Mouse (Mus musculus) layer of hippocampus, adult 18-20 months (tissue): ENCODE results near the gene Ly6g5b. TPM values are rescaled to one million over a fixed set of nuclear protein-coding genes. Genes with fewer than 3 reads are reported as not detected.

Experiments
- DNase-seq, 2 experiments: peaks; one replicate each; pipeline ENCODE4 v3.0.0; 2022; ENCODE audit warnings: low spot score in 2 of 2
- total RNA-seq, 2 experiments: library from RNA; stranded (reverse); gene quantifications; 2 replicates each; pipeline ENCODE4 v1.2.3; 2021

Ly6g5b gene
- total RNA-seq, 2 experiments from 2014 or later, result 0.30 to 0.56 TPM

DNA sequence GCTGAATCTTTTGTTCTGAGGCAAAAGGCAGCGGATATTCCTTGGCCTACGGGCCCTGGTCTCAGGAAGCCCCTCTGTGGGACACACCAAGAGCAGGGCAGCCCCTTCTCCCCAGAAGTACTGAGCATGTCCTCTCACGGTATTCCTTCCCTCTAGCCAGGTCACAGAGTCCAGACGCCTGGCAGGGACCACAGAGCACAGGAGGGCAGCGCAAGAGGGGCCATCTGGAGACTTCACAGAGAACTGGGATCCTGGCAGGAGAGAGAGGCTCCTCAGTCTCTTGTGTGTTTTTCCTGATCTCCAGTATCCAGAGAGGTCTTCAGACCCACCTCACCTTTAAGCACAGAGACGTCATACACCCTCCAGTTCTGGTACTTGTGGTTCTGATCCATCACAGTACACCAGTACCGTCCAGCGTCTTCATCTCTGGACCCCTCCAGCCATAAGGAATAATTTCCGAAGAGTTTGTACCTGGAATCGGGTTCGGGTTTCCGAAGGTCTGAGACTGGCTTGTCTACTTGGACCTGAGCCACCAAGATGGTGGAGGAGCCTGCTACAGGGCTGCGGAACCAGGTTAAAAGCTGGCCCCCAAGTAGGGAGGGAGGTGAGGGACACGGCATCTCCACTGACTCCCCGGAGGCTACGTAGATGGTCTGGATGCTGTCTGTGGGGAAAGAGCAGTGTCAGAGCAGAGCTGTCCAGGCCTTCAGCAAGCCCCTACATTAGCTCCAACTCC, 32.2 kb downstream of the Ly6g5b start:
- DNase-seq, result no peak

DNA sequence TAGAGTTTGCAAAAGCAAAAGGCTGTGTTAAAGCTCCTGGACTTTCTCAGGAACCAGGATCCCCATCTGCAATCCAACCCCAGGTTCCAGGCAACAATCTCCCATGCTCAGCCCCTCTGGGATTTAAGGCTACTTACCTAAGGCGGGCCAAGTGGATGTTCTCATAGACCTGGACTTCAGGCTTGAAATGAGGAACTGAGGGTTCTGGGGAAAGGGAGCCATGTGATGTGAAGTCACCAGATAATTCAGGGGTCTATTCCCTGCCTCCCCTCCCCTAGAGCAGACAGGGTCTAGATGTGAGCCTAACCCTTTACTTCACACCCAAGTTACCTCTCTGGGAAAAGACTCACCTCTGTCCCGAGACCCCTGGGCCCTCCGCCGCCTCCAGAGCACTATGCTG, 34.5 kb downstream of the Ly6g5b start:
- no peak for DNase-seq

DNA sequence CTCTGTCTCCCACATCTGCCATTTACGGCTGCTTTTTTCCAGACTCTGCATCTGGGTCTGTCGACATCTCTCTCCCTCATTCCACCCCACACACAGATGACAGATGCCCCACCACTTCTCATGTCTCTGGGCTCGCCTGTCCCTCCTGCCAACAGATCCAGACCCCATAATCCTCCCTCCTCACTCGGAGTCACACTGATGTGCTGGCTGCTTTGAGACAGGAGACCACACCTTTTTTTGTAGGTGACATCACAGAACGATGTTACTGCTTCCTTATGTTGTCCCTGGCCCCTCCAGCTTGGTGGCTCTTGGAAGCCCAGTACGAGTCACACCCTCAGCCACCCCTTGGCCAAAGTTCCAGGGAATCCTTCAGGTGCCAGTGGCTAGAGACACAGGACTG, 35.0 kb downstream of the Ly6g5b start:
- no peak for DNase-seq

DNA sequence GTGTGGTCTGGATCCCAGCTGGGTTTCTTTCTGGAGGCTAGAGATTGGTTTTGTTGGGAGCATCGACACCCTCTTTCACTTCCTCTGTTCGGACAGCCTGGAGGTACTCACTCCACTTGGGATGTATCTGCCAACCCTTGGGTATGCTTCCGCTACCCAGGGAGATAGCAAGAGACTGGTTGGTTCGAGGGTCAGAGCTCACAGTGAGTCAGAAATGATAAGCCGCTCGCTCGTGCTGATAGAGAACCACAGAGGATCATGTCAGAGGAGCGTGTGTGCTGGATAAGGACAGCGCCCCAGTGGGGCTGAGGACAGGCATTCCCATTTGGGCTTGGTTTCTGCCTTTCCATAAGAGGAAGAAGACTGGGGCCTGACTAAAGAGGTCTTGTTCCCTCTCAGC, 35.5 kb downstream of the Ly6g5b start:
- no peak for DNase-seq

DNA sequence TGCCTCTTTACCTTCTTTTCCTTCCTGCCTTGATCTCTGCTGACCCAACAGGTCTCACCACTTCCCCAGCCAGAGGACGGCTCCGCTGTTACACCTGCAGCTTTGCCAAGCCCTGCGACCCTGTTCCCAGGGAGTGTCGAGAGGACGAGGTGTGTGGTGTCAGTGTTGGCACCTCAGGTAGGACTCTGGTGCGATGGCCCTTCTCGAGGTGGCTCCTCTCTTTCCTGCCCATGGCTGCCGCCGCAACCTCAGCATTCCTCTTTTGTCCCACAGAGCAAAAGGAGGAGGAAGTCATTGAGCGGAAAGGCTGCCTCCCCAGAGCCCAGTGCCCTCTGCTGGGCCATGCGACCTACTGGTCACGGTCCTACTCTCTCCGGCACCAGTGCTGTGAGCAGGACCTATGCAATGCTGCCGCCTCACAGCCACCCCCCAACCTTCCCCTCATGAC, 37.4 kb downstream of the Ly6g5b start, which contains the start of gene Ly6g6d:
Ly6g6d (minus strand) TSS at position 280 of the 448 bp plus-strand sequence.
- DNase-seq, result no peak

DNA sequence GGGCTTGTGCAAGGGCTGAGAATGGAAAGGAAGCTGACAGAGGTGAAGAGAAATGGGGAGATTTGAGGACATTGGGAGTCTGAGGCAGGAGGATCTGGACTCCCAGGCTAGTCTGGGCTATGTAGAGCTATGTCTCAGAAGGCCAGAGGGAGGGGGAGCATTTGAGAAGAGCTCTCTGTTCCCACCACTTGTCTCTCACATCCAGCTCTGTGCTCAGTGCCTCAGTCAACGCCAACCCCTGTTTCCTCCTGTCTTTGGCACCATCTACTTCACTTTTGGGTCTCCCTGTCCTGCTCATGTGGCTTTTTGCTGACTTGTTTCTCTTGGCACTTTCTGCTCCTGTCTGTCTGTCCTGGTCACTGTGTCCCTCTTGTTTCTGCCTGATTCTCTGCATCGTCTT, 37.9 kb downstream of the Ly6g5b start:
- DNase-seq, result no peak

DNA sequence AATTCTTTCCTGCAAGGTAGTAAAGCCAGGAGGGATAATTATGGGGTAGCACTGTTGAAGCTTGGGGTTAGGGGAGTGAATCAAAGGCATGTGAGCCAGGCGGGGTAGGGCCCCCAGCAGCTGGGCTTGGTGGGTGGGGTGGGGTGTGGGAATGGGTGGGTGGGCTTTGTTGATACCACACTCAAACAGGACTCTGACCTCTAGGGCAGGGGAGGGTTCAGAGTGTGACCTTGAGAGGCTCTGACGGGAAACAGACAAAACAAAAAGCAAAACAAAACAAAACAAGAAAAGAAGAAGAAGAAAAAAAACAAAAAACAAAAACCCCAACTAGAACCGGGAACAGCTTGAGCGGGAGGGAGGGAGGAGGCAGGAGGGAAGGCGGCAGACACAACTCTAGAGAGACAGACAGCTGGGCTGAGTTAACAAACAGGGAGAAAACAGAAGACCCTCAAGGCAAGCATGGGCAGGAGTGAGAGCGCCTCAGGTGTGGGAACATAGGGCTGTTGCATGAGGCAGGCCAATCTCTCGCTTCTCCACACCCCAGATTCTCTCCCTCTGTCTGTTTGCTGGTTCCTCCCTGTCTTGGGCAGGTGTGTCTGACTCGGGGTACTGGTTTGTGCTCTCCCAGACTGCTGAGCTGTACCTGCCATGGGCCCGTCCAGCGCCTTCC, 38.6 kb downstream of the Ly6g5b start, which contains the start of gene Ly6g6e:
Ly6g6e (plus strand) TSS at position 396 of the 670 bp plus-strand sequence.
- DNase-seq, result no peak

DNA sequence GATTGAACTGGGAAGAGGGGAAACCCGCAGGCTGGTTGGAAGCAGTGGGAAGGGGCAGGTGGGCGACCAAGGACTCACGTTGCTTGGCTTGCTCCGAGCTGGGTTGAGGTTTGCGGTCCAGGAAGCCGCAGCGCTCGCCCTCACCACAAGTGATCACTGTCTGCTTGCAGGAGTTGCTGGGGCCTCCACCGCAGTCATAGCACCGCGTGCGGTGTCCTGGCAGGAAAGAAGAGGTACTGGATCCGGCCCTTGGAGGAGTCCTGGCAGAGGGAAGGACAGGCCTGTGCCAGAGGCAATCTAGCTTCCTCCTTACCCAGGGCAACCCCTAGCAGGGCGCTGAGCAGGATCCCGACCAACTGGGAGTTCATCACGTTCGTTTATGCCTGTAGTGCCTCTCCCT, 41.1 kb downstream of the Ly6g5b start:
- no peak for DNase-seq

DNA sequence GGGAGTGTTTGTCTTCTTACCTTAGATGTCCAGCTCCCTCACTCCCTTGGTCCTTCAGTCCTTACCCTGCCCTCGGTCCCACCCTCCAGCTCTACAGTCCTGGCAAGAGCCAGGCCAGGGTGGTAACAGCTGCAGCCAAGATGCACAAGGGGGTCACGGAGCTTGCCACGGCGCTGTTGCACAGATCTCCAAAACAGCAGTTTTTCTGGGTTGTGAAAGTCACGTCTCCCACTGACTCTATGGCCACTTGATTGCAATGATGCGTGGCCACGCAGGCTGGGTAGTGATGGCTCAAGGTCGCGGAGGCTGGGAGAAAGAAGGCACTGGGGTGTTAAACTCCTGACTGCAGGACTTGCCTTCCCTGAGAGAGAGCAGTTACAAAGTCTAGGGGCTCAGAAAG, 43.8 kb downstream of the Ly6g5b start:
- DNase-seq, result no peak

DNA sequence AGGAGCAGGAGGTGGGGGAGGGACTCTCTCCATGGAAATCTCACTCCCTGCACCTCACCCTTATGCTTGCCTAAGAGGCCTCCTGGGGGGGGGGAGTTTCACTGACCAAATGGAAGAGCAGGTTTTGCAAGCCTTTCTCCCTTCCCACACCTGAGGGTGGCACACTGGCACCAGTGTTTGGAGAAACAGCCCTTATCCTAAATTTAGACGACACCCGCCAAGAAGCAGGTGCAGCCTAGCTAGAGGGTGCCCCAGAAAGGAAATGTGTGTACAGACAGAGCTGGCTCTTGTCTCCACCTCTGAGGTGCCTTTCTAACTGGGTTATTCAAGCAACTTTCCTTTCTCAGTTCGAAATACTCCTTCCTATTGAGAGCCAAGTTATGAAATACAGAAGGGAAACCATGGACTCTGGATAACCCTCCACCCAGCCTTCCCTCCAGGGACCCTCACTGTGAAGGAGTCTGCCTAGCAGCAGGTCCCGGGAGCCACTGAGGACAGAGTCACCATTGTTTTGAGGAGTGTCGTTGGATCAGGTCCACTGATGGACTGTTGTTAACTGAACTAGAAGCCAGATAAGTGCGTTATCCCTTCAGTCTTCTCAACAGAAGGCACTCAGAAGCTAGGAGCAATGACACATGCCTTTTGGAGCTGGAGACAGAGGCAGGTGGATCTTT, 44.5 kb downstream of the Ly6g5b start:
- no peak for DNase-seq

DNA sequence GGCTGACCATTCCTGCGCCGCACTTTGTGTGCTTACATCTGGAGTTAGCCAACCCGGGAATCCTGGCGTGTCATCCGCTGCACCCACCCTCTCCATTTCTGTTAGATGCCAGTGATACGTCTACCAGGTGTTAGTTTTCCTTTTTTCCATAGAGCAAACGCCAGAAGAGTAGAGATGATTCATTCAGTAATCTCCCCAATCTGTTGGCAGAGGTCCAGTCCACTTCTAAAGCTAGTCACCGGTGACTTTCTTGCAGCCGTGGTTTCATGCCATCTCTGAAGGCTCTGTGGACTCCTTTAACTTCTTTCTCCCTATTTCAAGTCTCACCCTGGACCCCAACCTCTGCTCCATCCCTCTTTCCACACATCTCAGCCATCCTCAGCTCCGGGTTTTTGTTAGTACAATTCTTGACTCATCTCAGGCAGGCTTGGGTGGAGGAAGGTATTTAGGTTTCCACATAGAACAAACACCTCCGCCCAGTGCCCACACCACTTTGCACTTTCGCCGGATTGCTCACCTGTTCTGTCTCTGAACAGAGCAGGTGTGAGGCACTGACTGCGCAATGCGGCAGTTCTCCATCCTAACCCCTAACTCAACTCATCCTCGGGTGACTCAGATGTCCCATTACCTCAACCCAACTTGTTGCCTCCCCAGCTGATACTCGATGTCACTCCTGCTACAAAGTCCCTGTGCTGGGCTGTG, 46.9 kb downstream of the Ly6g5b start:
- no peak for DNase-seq

DNA sequence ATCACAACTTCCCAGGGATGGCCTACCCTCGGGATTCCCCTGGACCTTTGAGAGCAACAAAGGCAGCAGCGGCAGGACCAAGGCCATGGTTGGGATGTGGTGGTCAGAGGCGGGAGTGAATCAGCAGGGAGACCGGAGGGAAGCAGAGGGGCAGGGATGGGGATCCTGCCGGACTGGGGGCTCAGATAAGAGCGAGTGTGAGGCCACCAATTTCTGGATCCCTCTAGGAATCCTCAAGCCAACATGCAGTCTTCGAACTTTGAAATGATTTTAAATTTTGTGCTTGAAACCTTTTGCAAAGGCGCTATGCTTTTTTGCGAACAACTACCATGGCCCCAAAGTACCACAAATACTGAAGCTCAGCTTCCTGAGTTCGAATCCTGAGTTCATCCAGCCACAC, 49.1 kb downstream of the Ly6g5b start, which contains the start of gene Mpig6b:
Mpig6b (minus strand) TSS at position 101 of the 400 bp plus-strand sequence.
- no peak for DNase-seq

DNA sequence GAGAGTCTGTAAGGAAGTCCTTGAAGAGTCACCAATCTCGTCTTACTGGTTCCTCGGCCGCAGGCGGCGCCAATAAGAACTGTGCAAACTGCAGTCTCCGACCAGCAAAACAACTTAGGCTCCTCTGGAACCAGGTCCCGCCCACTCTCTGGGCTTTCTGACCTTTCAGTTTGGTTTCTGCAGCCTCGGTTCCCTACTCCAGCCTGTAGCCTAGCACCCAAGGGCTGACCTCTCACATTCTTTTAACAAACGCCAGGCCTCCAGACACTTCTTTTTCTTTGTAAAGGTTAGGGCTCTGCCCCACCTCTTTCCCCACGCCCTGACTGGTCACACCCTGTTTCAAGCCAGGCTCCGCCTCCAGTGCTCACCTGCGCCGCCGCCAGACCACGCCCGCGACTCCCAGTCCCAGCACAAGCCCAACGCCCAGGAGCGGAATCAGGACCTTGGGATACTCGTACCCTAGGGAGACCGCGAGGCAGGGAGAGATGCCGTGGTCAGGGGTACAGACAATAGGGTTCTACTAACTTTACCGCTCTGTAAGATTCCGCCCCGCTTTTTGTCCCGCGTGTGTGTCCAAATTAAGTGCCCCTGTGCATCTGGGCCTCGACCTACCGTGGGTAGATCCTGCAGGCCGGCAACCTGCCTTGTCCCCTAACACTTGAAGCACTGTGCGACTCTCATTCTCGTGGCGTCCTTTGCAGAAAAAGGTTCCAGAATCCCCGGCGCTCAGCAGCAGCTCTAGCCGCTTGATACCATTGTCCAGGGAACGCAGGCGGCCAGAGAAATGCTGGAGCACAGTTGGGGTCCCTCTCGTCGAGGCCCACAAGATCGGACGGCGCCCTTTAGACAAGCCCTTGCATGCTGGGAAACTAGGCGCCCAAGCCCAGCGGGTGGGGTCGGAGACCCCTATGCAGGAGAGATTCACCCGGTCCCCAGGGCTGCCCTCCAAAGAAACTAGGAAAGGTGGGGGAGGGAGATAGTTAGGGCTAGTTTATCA, 50.0 kb downstream of the Ly6g5b start, which contains the start of gene Ly6g6c:
Ly6g6c (plus strand) TSS at position 438 of the 997 bp plus-strand sequence.
- no peak for DNase-seq

DNA sequence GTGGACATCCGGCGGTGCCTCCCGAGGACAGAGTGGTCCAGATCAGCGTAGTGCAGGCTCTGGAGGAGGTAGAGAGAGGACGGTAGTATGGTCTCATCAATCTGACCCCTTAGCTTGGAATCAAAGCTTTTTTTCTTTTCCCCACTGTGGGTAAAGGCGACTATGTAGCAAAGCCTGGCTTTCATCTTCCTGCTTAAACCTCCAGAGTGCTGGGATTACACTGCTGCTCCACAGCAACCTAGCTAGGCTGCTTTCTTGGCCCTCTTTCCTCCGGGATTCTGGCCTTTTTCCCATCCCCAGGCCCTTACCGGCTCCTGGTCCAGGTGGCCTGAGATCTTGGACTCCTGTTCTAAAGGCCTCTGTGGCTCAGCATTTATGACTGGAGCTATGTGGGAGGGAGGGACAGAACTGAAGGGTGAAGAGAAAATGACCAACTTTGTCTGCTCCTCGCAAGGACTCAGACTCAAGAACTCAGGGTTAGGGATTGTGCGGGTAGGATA, 50.8 kb downstream of the Ly6g5b start:
- no peak for DNase-seq

Other genes starting within 250 kb of the Ly6g5b start
- 1 to 10 TPM; 8.6 to 8.8 TPM for gene Zbtb12, start 235.9 kb downstream of the Ly6g5b start, total RNA-seq
- gene Gm20547, start 233.4 kb downstream of the Ly6g5b start, total RNA-seq, result under 1 TPM in 1 of 2 experiments, not detected in 1; 0.10 TPM
- gene C2, start 217.2 kb downstream of the Ly6g5b start, total RNA-seq, result 1 to 10 TPM in 1 of 2 experiments, under 1 TPM in 1; 0.89 to 3.1 TPM
- 100 to 1,000 TPM; 186 to 193 TPM for gene Ehmt2, start 217.0 kb downstream of the Ly6g5b start, total RNA-seq
- gene Slc44a4, start 201.0 kb downstream of the Ly6g5b start, total RNA-seq, result under 1 TPM in 1 of 2 experiments, not detected in 1; 0.43 TPM
- gene Neu1, start 184.2 kb downstream of the Ly6g5b start, total RNA-seq, result 10 to 100 TPM; 41.4 to 44.2 TPM
- gene Hspa1b, start 156.2 kb downstream of the Ly6g5b start, total RNA-seq, result 10 to 100 TPM; 27.5 to 37.5 TPM
- not detected for gene Gm20481, start 145.5 kb downstream of the Ly6g5b start, total RNA-seq
- 10 to 100 TPM; 24.3 to 27.8 TPM for gene Hspa1a, start 143.3 kb downstream of the Ly6g5b start, total RNA-seq
- under 1 TPM; 0.12 to 0.48 TPM for gene Hspa1l, start 142.7 kb downstream of the Ly6g5b start, total RNA-seq
- gene Lsm2, start 133.6 kb downstream of the Ly6g5b start, total RNA-seq, result 10 to 100 TPM; 18.2 to 20.7 TPM
- 10 to 100 TPM; 46.6 to 50.4 TPM for gene Vars, start 114.4 kb downstream of the Ly6g5b start, total RNA-seq
- under 1 TPM; 0.15 to 0.22 TPM for gene Vwa7, start 98.8 kb downstream of the Ly6g5b start, total RNA-seq
- gene Sapcd1, start 87.4 kb downstream of the Ly6g5b start, total RNA-seq, result 1 to 10 TPM in 1 of 2 experiments, not detected in 1; 1.4 TPM
- gene Msh5, start 68.7 kb downstream of the Ly6g5b start, total RNA-seq, result 1 to 10 TPM; 1.5 to 1.6 TPM
- gene Clic1, start 65.5 kb downstream of the Ly6g5b start, total RNA-seq, result 1 to 10 TPM; 7.7 to 8.3 TPM
- 10 to 100 TPM in 1 of 2 experiments, 1 to 10 TPM in 1; 9.4 to 11.0 TPM for gene Ddah2, start 56.4 kb downstream of the Ly6g5b start, total RNA-seq
- not detected for gene Ly6g6c, start 50.0 kb downstream of the Ly6g5b start, total RNA-seq
- gene Mpig6b, start 49.2 kb downstream of the Ly6g5b start, total RNA-seq, result not detected
- gene Ly6g6e, start 38.5 kb downstream of the Ly6g5b start, total RNA-seq, result 1 to 10 TPM; 3.6 to 5.0 TPM
- 1 to 10 TPM in 1 of 2 experiments, under 1 TPM in 1; 0.87 to 2.0 TPM for gene Ly6g6d, start 37.4 kb downstream of the Ly6g5b start, total RNA-seq
- under 1 TPM; 0.57 to 0.58 TPM for gene Ly6g6f, start 29.8 kb downstream of the Ly6g5b start, total RNA-seq
- gene Abhd16a, start 26.2 kb downstream of the Ly6g5b start, total RNA-seq, result 100 to 1,000 TPM in 1 of 2 experiments, 10 to 100 TPM in 1; 97.6 to 103 TPM
- not detected for gene Ly6g5c, start 7.1 kb downstream of the Ly6g5b start, total RNA-seq
- gene Gpank1, start 6.0 kb upstream of the Ly6g5b start, total RNA-seq, result 10 to 100 TPM; 15.2 to 17.1 TPM
- 100 to 1,000 TPM; 179 to 185 TPM for gene Csnk2b, start 6.6 kb upstream of the Ly6g5b start, total RNA-seq
- 10 to 100 TPM; 22.5 to 28.9 TPM for gene D17H6S53E, start 10.9 kb upstream of the Ly6g5b start, total RNA-seq
- not detected for gene Apom, start 16.6 kb upstream of the Ly6g5b start, total RNA-seq
- gene Bag6, start 19.8 kb upstream of the Ly6g5b start, total RNA-seq, result 100 to 1,000 TPM; 323 to 339 TPM
- 100 to 1,000 TPM; 317 to 343 TPM for gene Prrc2a, start 49.5 kb upstream of the Ly6g5b start, total RNA-seq
- gene Aif1, start 60.6 kb upstream of the Ly6g5b start, total RNA-seq, result 10 to 100 TPM in 1 of 2 experiments, 1 to 10 TPM in 1; 9.4 to 13.0 TPM
- 1 to 10 TPM; 5.5 to 6.7 TPM for gene Lst1, start 73.0 kb upstream of the Ly6g5b start, total RNA-seq
- under 1 TPM; 0.41 to 0.64 TPM for gene Ltb, start 79.0 kb upstream of the Ly6g5b start, total RNA-seq
- not detected for gene Tnf, start 86.6 kb upstream of the Ly6g5b start, total RNA-seq
- under 1 TPM; 0.22 to 0.41 TPM for gene Lta, start 89.9 kb upstream of the Ly6g5b start, total RNA-seq
- not detected for gene Gm16181, start 105.4 kb upstream of the Ly6g5b start, total RNA-seq
- gene Atp6v1g2, start 118.2 kb upstream of the Ly6g5b start, total RNA-seq, result 100 to 1,000 TPM; 637 to 681 TPM
- 10 to 100 TPM; 13.6 to 15.8 TPM for gene Nfkbil1, start 120.4 kb upstream of the Ly6g5b start, total RNA-seq
- 100 to 1,000 TPM; 210 to 215 TPM for gene Ddx39b, start 126.3 kb upstream of the Ly6g5b start, total RNA-seq
- 10 to 100 TPM; 22.1 to 26.7 TPM for gene H2-D1, start 147.3 kb upstream of the Ly6g5b start, total RNA-seq
- under 1 TPM; 0.15 to 0.25 TPM for gene H2-Q1, start 205.0 kb upstream of the Ly6g5b start, total RNA-seq
- gene H2-Q2, start 226.8 kb upstream of the Ly6g5b start, total RNA-seq, result under 1 TPM; 0.46 to 0.50 TPM